Mouse (Mus musculus) splenic B cell, adult 2 months (primary cell): ENCODE measurements at regions not wholly inside any gene's neighbourhood (a gene's known extent, or its start where the extent isn't known, plus 50 kb on each side); places are given as distances from the start of the nearest gene placed in this dataset.

Source experiments
- DNase-seq: peaks from one replicate; pipeline ENCODE4 v3.0.0-alpha.2; 2011; ENCODE audit warnings: low read depth, low spot score
- H3K27me3 ChIP-seq: 2 replicates; pipeline ENCODE4 v1.6.1; 2012; ENCODE audit warnings: mild to moderate bottlenecking, low read length, moderate library complexity, mixed read lengths; ENCODE audit not compliant: control insufficient read depth, poor library complexity, insufficient read depth, severe bottlenecking
- H3K36me3 ChIP-seq: 2 replicates; pipeline ENCODE4 v1.6.1; 2012; ENCODE audit warnings: mild to moderate bottlenecking, low read length, moderate library complexity, mixed read lengths; ENCODE audit not compliant: control insufficient read depth, poor library complexity, insufficient read depth, severe bottlenecking

DNA sequence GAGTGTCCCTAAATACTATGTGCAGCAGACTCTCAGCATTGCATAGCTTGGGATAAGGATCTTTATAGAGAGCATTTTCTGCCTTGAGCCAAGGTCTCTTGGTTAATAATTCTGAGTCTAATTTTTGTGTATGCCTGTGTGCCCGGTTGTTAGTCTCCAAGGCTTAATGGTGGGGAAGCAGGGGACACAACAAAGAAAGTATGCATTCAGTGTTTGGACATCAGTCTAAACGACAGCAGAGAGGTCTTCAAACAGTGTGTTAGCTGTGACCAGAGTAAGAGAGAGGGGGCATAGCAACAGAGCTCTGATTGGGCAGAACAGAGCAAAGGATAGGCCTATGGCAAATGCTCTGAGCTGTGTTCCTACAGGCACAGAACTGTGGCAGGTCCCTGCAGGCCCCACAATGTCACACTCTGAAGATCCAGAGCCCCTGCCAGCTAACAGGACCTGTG lies 522.7 kb upstream of the Tnp1 start:
- no peaks in the 10 kb centered on the region for H3K36me3 ChIP-seq
- H3K27me3 ChIP-seq, result no peaks in the 10 kb centered on the region
- no peak for DNase-seq

DNA sequence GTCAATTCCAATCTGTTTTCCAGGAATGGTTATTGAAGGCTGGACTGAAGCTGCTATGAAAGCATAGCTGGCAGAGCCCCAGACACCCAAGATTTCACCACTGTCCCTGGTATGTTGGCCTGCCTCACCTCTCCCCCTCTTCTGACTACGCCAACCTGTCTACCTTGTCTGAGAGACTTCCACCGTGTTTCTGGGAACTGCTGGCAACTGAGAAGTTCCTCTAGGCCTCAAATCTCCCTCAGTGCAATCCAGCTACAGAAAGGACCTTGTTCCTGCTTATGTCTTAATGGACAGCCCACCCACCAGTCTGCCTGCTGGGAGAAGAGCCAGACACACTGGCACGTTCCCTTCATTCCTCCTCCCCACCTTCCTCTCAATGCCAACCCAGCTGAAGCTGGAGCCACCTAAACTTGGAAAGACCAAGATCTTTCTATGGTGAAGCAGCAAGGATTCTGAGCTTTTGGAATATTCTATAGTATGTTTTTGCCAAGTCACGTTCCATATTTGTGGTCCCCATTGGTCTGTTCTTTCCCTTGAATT lies 520.1 kb upstream of the Tnp1 start:
- Histone ChIP-seq H3K27me3 (no peaks in the 10 kb centered on the region), H3K36me3 (no peaks in the 10 kb centered on the region)
- DNase-seq, result no peak

DNA sequence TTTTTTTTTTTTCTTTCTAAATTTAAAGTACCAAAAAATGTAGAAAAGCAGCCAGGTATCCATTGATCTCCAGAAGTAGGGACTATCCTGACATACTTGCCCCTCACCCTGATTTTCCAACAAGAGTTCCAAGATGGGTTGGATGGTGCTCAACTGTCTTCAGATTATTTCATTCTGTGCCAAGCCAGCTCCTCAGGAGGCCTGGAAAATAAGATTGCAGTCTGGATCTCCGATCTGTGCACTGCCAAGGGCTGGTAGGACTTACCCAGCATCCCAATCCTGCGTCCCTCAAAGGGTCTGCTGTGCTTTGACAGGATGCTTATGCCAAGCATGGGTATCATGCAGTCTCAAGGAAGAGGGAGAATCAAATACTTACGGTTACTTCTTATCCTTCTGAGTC lies 517.8 kb upstream of the Tnp1 start:
- no peak for DNase-seq
- H3K36me3 ChIP-seq, result no peaks in the 10 kb centered on the region
- no peaks in the 10 kb centered on the region; the same call in 1 of the 2 replicates for H3K27me3 ChIP-seq

DNA sequence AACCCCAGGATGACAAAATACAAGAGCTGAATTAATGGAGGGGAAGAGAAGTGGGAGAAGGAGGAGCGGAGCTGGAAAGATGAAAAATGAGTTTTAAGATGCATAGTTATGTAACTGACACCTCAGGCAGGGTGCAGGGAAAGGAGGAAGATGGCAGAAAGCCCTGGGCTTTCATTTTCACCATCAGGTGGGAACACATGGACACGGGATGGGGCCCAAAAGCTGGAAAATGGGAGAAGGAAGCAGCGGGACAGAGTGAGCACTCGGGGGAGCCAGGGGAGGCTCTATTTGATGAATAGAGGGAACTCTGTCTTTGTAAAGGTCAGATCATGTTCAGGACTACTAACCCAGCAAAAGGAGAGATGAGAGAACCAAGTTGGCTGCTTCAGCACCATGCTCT lies 516.6 kb upstream of the Tnp1 start:
- Histone ChIP-seq H3K36me3 (no peaks in the 10 kb centered on the region), H3K27me3 (no peaks in the 10 kb centered on the region; the same call in 1 of the 2 replicates)
- no peak for DNase-seq

GRCm38 (mm10) chr1:73531831-73532230 lies 516.1 kb upstream of the Tnp1 start:
- DNase-seq, result no peak
- Histone ChIP-seq H3K27me3 (no peaks in the 10 kb centered on the region; the same call in 1 of the 2 replicates), H3K36me3 (no peaks in the 10 kb centered on the region)

DNA sequence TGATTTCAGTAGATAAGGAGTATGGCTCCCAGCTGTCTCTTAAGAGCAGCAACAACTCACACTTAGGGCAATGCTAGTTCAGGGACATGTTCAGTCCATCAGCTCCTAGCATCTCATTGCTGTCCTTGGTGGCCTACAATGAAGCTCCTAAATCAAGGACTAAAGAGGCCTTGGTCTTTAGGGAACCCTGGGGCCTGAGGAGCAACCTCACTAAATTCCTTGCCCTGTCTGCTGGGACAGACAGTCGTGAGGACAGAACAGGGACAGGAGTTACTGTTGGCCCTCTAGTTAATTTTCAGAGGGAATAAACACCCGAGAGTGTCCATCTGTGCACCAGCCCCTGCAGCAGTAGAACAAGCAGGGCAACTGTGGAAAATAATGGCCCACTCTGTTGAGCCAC lies 514.6 kb upstream of the Tnp1 start:
- no peaks in the 10 kb centered on the region; the same call in 1 of the 2 replicates for H3K27me3 ChIP-seq
- no peaks in the 10 kb centered on the region for H3K36me3 ChIP-seq
- no peak for DNase-seq

DNA sequence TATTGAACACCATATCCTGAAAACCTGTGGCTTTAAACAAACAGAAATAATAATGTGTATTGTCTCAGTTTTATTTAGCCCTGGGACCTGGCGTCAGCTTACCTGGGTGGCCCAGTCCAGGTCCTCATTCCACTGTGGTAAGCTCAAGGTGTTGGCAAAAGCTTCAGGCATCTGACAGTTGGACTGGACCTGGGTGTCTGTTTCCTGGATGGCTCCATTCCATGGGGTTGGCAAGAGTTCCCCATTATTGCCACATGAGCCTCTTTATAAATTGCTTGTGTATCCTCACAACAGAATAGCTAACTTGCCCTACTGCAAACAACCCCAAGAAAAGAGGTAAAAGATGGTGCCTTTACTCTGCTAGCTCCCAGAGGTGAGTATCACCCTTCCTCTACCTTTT lies 512.9 kb upstream of the Tnp1 start:
- H3K36me3 ChIP-seq, result no peaks in the 10 kb centered on the region
- H3K27me3 ChIP-seq, result no peaks in the 10 kb centered on the region; the same call in 1 of the 2 replicates
- no peak for DNase-seq

- DNase-seq, result no peak
- H3K27me3 ChIP-seq, result no peaks in the 10 kb centered on the region
- no peaks in the 10 kb centered on the region for H3K36me3 ChIP-seq
Observed at GRCm38 (mm10) chr1:73516441-73516840, 500.7 kb upstream of the Tnp1 start.

DNA sequence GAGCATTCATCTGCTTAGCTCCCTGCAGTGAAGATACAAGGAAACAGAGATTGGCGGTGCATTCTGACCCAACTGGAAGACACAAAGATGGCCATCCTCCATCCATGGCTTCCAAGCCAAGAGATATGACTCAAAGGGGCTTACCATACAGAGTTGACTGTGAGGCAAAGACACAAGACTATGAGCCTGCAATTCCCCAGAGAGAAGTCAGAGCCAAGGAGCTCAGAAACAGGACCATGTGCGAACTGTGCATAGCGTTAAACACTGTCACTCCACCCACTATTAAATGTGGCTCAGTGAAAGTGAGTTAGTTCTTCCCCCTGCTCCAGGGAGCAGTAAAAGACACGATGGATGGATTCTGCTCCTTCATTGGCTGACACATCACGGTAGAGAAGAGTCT lies 500.1 kb upstream of the Tnp1 start:
- no peak for DNase-seq
- H3K27me3 ChIP-seq, result no peaks in the 10 kb centered on the region
- H3K36me3 ChIP-seq, result no peaks in the 10 kb centered on the region

DNA sequence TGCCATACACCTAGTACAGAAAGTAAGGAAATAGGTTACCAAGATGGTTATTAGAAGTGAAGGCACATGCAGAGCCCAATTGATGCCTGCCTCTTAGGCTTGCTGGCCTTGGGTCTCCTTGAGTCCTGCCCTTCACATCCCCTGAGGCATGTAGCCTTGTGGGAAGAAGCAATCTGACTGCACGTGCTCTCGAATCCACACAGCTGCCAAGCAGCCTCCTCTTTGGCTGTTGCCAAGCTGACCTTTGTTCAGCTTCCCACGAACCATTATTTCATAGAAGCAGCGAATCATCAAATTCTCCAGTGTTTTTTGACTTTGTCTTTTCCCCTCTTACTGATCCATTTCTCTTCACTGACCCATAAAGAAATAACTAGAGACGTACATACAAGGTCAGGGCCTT lies 498.1 kb upstream of the Tnp1 start:
- DNase-seq, result no peak
- H3K36me3 ChIP-seq, result no peaks in the 10 kb centered on the region
- no peaks in the 10 kb centered on the region for H3K27me3 ChIP-seq

GRCm38 (mm10) chr1:73512836-73513235 lies 497.1 kb upstream of the Tnp1 start:
- H3K36me3 ChIP-seq, result no peaks in the 10 kb centered on the region
- no peak for DNase-seq
- no peaks in the 10 kb centered on the region for H3K27me3 ChIP-seq

DNA sequence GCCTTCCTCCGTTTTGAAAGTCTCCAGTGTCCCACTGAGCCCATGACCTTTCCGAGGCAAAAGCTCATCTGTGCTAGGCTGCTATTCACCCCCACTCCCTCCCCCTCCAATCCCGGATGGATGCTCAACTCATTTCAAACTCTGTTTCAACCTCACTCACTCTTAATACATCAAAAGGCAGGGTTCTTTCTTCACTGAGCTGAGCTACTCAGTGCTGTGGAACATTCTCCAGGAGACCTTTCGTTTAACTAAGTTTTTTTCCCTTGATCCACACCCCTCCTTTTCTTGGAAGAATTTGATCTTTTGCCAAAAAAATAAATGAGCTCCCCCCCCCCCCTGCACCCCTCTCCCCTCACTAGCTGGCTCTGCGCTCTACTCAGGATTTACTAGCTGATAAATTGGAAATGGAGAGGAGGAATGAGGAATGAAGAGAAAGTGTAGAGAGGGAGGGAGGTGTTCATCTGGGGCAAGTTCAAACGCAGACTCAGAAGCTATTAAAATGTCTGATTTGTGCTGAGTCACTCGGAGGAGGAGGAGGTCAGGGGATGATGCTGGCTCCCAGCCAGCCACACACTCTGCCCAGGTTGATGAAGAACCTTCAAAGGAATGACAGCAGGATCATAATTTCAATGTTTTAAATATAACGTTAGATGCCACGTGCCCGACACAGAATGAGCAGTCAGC lies 491.5 kb upstream of the Tnp1 start:
- H3K27me3 ChIP-seq, result no peaks in the 10 kb centered on the region

DNA sequence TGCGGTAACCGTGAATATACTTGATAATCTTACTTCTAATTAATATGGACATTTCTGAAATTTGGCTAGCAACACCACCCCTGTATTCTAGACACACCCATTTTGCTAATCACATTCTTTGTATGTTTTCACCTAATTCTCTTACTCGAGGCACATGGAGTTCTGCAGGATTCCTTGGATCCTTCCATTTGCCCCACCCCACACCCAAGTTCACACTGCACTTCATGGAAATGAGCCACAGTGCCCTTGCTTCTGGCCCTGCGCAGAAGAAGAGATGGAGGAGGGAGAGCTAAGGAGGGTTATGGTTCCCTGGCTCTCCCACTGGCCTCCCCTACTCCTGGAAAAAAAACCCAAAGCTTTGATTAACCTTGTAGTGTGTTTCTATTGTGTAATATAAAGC lies 487.9 kb upstream of the Tnp1 start:
- DNase-seq, result no peak
- Histone ChIP-seq H3K27me3 (no peaks in the 10 kb centered on the region), H3K36me3 (no peaks in the 10 kb centered on the region)

More for the DNA sequence above, 491.5 kb upstream of the Tnp1 start:
- DNase-seq, result no peak
- no peaks in the 10 kb centered on the region for H3K36me3 ChIP-seq

GRCm38 (mm10) chr1:73500671-73501070 lies 485.0 kb upstream of the Tnp1 start:
- H3K27me3 ChIP-seq, result no peaks in the 10 kb centered on the region
- H3K36me3 ChIP-seq, result no peaks in the 10 kb centered on the region
- DNase-seq, result no peak

DNA sequence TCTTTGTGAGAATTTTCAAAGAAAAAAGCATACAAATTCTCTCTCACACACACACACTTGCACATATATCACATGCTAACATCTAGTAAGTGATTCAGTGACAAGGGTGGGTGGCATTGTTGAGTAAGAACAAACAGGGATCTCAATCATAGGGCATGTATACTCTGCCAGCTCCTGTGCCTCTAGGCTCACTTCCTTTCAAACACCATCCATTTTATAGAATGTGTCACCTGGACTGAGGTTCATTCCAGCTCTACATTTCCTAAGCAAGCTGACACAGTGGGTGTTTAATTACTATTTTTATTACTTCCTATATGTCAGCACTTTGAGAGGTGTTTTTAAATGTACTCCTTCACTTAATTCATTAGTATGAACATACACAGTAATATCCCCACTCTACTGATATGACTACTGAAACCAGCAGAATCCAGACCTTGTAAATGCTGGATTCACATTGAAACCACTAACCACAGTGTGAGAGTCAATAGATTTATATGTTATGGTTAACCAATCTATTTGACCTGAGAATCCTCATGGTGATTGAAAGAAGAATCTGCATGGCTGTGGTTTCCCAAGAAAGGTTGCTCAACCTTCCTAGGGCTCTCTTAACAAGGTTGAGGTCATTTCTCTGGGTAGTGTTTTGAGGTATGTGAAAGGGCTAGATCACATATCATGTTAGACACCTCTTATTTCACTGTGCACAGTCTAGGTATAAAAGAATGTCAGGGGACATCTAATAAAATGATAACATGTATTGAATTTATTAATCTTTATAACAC lies 480.5 kb upstream of the Tnp1 start:
- DNase-seq, result no peak
- Histone ChIP-seq H3K27me3 (no peaks in the 10 kb centered on the region), H3K36me3 (no peaks in the 10 kb centered on the region)
